Mouse (Mus musculus) heart, postnatal 4 days (tissue): ENCODE measurements at regions not wholly inside any gene's neighbourhood (a gene's known extent, or its start where the extent isn't known, plus 50 kb on each side); places are given as distances from the start of the nearest gene placed in this dataset.

Source experiments
- DNase-seq: peaks from one replicate; pipeline ENCODE4 v3.0.0; 2021

- no peak for DNase-seq
Observed at GRCm38 (mm10) chr6:104916787-104917186, 424.2 kb downstream of the Cntn6 start.

GRCm38 (mm10) chr6:104922577-104922976, 430.0 kb downstream of the Cntn6 start:
- DNase-seq, result no peak

GRCm38 (mm10) chr6:104926088-104926487, 433.5 kb downstream of the Cntn6 start:
- DNase-seq, result no peak

GRCm38 (mm10) chr6:104930284-104930683, 437.7 kb downstream of the Cntn6 start:
- no peak for DNase-seq

- no peak for DNase-seq
Observed at GRCm38 (mm10) chr6:104932153-104932552, 439.6 kb downstream of the Cntn6 start.

GRCm38 (mm10) chr6:104939134-104939533, 446.5 kb downstream of the Cntn6 start:
- no peak for DNase-seq

- no peak for DNase-seq
Observed at GRCm38 (mm10) chr6:104974517-104974916, 481.9 kb downstream of the Cntn6 start.

- DNase-seq, result no peak
Observed at GRCm38 (mm10) chr6:104984144-104984543, 491.6 kb downstream of the Cntn6 start.

- DNase-seq, result no peak
Observed at GRCm38 (mm10) chr6:104989863-104990262, 497.3 kb downstream of the Cntn6 start.

- no peak for DNase-seq
Observed at GRCm38 (mm10) chr6:104990366-104990765, 497.8 kb downstream of the Cntn6 start.

GRCm38 (mm10) chr6:104999601-105000000, 507.0 kb downstream of the Cntn6 start:
- DNase-seq, result no peak

GRCm38 (mm10) chr6:105020672-105021071, 528.1 kb downstream of the Cntn6 start:
- DNase-seq, result no peak

GRCm38 (mm10) chr6:105021174-105021573, 528.6 kb downstream of the Cntn6 start:
- no peak for DNase-seq

GRCm38 (mm10) chr6:105066146-105066545, 573.6 kb downstream of the Cntn6 start:
- no peak for DNase-seq

GRCm38 (mm10) chr6:105090882-105091281, 586.6 kb upstream of the Cntn4 start:
- DNase-seq, result peak; percentile 10
